Mouse (Mus musculus) urinary bladder, postnatal 36 days (tissue): Measurements from ENCODE around the gene Apex1.
"Not testable (repeated sequence)": the region's sequence is repeated elsewhere in the genome, so short reads cannot be mapped to it uniquely, and the experiment has no call there.

Experiments used
- DNase-seq, 2 experiments: peaks; one replicate each; pipeline ENCODE4 v3.0.0; 2022; ENCODE audit warnings: low spot score in 2 of 2, mixed read lengths in 1 of 2

The Apex1 gene

DNA sequence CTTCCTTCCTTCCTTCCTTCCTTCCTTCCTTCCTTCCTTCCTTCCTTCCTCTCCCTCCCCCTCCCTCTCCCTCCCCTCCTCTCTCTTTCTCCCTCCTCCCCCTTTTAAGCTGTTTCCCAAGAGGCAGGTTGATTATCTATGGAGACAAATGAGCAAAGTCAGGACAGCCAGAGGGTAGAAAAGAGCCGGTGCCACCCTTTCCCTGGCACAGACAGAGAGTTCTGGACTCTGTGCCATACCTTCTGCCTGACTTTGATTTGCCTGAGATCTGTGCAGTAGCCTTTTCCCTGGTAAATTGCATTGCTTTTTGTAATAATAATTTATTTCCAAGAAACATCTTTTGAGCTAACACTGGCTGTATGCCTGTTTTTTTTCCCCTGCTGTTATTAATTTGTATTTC lies 44.3 kb downstream of the Apex1 start:
- no peak for DNase-seq

DNA sequence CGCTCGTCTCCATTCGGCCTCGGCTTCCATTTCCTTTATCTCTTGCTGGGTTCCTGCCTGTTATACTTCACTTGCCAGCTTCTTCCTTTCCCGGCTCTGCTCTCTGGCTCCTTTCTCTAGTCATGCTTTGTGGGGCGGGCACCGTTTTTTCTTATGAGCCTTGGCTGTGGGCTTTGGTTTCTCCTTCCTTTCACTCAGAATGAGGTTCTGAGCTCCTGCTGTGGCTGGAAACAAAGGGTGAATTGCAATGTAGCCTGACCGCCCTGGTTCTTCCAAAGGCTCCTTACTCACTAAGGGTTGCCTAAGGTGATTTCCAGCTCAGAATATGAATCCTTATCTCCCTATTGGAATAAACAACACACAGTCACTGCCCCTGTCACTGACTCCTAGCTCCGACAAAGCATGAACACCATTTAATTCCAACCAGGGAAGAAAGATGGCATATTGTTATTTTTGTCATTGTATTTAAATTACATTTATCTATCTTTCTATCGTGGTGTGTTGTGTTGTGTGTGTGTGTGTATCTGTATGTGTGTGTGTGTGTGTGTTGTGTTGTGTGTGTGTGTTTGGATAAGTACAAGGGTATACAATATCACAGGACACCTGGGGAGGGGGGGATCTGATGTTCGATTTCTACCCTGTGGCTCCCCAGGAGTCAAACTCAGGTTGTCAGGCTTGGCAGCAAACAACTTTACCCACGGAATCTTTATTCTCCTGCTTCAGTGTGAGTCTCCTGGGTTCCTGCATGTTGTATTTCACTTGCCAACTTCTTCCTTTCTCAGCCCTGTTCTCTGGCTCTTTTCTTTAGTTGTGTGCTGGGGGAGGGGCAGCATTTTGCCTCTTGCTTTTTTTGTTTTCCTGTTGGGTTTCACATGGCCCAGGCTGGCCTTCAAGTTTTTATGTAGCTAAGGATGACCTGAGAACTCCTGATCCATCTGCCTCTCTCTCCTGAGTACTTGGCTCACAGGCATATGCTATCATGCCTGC lies 45.1 kb downstream of the Apex1 start:
- peak in 1 of 2 experiments; percentile 41 for DNase-seq

DNA sequence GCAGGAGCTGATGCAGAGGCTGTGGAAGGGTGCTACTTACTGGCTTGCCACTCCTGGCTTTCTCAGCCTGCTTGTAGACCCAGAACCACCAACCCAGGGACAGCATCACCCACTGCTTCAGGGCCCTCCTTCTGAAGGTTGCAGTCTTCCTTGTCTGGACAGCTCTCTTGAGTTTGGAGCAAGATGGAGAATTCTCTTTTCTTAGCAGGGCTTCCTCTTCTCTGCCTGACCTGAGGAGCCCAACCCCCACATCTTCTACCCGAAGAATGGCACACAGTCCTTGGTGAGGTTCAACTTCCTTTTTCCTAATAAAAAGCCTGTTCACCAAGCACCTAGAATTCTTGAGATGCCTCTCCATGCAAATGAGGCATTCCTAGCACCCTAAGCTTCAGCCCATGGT lies 46.1 kb downstream of the Apex1 start:
- DNase-seq, result no peak

DNA sequence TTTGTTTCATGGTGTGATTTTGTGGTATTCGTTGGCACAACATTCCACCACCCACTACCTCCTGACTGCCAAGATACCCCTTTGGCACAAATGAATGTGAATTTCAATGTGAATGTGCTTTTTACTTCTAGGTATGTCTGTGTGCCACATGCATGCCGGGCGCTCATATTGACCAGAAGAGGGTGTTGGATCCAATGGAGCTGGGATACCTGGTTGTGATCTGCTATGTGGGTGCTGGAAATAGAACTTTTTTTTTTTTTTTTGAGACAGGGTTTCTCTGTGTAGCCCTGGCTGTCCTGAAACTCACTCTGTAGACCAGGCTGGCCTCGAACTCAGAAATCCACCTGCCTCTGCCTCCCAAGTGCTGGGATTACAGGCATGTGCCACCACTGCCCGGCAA lies 48.3 kb downstream of the Apex1 start:
- DNase-seq, result not testable (repeated sequence)

DNA sequence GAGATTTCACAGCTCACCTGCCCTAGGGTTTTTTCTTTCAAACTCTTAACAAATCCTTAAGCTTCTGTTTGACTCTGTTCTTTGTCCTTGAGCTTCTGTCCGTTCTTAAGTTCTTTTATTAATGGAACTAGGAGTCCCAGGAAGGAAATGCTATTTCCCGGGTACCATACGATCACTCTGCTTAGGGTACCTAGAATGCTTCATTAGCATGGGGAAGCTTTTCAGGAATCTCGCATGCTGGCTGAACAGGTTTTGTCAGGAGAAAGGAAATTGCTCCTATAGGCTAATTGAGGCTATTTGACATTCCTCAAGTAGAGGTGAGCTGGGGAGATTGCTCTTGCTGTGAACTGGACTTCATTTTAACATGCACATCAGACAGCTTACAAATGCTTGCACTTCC lies 48.9 kb downstream of the Apex1 start:
- DNase-seq, result no peak

DNA sequence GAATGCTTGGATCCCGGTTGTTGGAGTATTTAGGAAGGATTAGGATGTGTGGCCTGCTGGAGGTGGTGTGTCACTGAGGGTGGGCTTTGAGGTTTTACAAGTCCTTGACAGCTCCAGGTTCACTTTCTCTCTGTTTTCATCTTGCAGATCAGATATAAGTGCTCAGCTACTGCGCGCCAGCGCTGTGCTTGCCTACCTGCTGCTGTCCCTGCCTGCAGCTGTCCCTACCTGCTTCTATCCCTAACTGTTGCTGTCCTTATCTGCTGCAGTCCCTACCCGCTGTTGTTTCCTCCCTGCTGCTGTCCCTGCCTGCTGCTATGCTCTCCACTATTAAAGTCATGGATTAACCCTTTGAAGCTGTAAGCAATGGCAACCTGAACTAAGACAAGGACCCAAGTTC lies 50.2 kb downstream of the Apex1 start:
- no peak for DNase-seq

DNA sequence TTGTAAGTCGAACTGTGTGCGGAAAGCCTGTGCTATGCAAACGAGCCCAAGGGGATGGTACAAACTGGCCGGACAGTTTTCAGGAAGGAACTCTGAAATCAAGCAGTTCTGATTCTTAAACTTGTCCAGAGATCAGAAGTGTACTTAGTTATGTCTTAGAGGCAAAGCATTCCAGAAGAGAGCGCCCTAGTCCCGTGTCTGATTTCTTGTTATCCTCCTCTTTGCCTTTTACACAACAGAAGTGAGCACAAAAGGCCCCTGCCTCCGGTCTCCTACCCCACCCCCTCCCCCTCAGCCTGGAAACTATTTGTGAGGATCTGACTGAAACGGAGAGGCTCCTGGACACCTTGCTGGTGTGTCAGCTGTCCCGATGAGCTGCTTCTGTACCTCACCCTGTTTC lies 51.9 kb downstream of the Apex1 start:
- DNase-seq, result no peak
